Mouse (Mus musculus) heart, embryonic 13.5 days (tissue): ENCODE measurements around the gene Arhgef17. TPM values are rescaled to one million over a fixed set of nuclear protein-coding genes. Genes with fewer than 3 reads are reported as not detected.

Experiments used
- ATAC-seq: fragments of 200-750 bp; cut with Nextera tagmentation; 2 replicates; pipeline ENCODE4 v1.8.0; 2017; ENCODE audit warnings: moderate TSS enrichment; ENCODE audit not compliant: insufficient number of reproducible peaks, low FRiP score, low TSS enrichment; ENCODE audit errors: extremely low read depth
- H3K27ac ChIP-seq: fragments of 300-500 bp; sonication (generic); replicated peaks from 2 replicates; pipeline ENCODE4 v1.5.1; 2015; ENCODE audit warnings: moderate library complexity, mild to moderate bottlenecking, inconsistent platforms
- H3K27me3 ChIP-seq: fragments of 300-500 bp; sonication (generic); replicated peaks from 2 replicates; pipeline ENCODE4 v1.6.1; 2015; ENCODE audit warnings: mild to moderate bottlenecking, inconsistent platforms
- H3K36me3 ChIP-seq: fragments of 300-500 bp; sonication (generic); 2 replicates; pipeline ENCODE4 v1.6.1; 2015; ENCODE audit warnings: mild to moderate bottlenecking, inconsistent platforms
- H3K4me1 ChIP-seq: fragments of 300-500 bp; sonication (generic); 2 replicates; pipeline ENCODE4 v1.6.1; 2015; ENCODE audit warnings: inconsistent platforms
- H3K4me2 ChIP-seq: fragments of 300-500 bp; sonication (generic); 2 replicates; pipeline ENCODE4 v1.6.1; 2015; ENCODE audit warnings: inconsistent platforms, mild to moderate bottlenecking, moderate library complexity
- H3K4me3 ChIP-seq: fragments of 300-500 bp; sonication (generic); 2 replicates; pipeline ENCODE4 v1.5.1; 2015; ENCODE audit warnings: moderate library complexity, mild to moderate bottlenecking, inconsistent platforms
- H3K9ac ChIP-seq: fragments of 300-500 bp; sonication (generic); 2 replicates; pipeline ENCODE4 v1.6.1; 2015; ENCODE audit warnings: inconsistent platforms, mild to moderate bottlenecking, moderate library complexity
- H3K9me3 ChIP-seq: fragments of 300-500 bp; sonication (generic); 2 replicates; pipeline ENCODE4 v1.6.1; 2016; ENCODE audit warnings: inconsistent platforms
- WGBS: fragments of 180-500 bp; shearing (Covaris S2); methylation state at CpG from one replicate; pipeline ENCODE4 v1.1.7; 2015; ENCODE audit warnings: mixed read lengths; 5-methylcytosine and 5-hydroxymethylcytosine counted together
- polyA plus RNA-seq: library from polyadenylated mRNA; unstranded; fragments of >200 nt; fragmentation: Nextera tagmentation; extraction: Ambion mirVana; gene quantifications from 2 replicates; pipeline ENCODE4 v1.2.1, GENCODE M21; 2015

Arhgef17 gene
- polyA plus RNA-seq, 1 experiment from 2014 or later = 5.2 TPM

DNA sequence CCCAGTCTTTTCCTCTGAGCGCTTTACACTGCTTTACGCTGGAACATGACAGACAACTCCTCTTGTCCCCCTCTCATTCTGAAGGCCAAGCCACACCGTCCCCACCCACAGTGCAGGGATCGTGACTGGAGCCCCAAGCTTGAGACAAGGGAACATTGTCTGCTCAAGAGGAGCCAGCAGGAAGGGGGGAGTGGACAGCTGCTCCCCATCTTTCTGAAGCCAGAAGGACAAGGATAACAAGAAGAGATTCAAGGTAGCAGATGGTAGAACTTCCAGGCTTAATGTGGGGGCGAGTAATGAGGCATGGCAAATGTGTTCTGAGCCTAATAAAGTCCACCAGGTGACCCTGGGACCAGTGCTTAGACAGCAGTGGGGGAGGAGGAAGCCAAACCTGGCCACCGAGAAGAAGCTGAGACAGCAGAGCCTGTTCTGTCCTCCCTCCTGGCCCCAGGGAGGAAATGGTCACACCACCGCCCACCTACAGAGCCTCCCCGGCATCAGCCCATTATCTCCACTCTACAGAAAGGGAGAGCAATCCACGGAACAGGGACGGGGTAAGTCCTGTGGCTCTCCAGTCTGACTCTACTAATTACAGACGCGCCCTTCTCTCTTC, 5.5 kb downstream of the Arhgef17 start:
- 16% methylated on average over 12 of the region's 12 CpGs for WGBS
- peak overlapping the region; percentile 84 for H3K4me3 ChIP-seq
- H3K36me3 ChIP-seq = peaks cover 24% of the 10 kb centered on the region
- H3K27ac ChIP-seq = peak overlapping the region; percentile 70
- peak overlapping the region; percentile 83 for H3K4me2 ChIP-seq
- H3K9me3 ChIP-seq = no peaks in the 10 kb centered on the region
- H3K27me3 ChIP-seq = no peaks in the 10 kb centered on the region
- no peak for ATAC-seq
- peaks cover 91% of the 10 kb centered on the region for H3K4me1 ChIP-seq
- peak overlapping the region; percentile 97 for H3K9ac ChIP-seq

DNA sequence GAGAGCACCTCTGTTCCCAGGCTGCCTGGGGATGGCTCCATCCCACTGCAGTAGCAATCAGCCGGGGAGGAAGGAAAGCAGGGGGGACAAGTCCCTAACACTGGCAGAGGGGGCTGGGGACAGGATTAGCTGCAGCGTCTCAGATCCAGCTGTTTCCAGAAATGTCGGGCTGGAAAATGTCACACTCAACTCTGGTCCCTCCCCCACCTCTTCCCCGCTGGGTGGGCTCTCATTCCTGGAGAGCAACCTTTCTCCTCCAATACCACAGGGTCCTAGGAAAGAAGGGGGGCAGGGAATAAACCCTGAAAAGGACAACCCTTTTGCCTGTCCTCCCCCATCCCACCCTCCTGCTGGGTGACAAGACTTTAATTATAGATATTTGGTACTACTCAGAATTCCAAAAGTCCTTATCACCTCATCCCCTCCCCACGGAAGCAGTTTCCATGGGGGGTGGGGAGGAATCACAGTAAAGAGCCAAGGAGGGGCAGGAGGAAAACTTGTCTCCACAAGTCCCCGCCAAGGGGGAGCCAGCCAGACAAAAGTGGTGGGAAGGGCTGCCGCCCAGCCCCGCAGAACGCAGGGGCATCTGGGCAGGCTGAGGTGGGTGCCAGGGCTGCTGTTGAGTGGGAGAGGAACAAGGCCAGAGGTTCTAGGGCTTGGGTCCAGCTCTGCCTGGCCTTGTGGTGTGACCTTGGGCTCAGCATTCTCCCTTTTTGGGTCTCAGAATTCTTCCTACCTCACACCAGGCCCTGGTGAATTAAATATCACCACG, 7.0 kb downstream of the Arhgef17 start:
- H3K4me3 ChIP-seq = peak overlapping the region; percentile 84
- peak overlapping the region; percentile 83 for H3K4me2 ChIP-seq
- H3K27ac ChIP-seq = peak overlapping the region; percentile 70
- H3K9ac ChIP-seq = peak overlapping the region; percentile 97
- H3K27me3 ChIP-seq = no peaks in the 10 kb centered on the region
- H3K9me3 ChIP-seq = no peaks in the 10 kb centered on the region
- 17% methylated on average over 10 of the region's 10 CpGs for WGBS
- ATAC-seq = no peak
- peaks cover 99% of the 10 kb centered on the region for H3K4me1 ChIP-seq
- peaks cover 30% of the 10 kb centered on the region for H3K36me3 ChIP-seq

DNA sequence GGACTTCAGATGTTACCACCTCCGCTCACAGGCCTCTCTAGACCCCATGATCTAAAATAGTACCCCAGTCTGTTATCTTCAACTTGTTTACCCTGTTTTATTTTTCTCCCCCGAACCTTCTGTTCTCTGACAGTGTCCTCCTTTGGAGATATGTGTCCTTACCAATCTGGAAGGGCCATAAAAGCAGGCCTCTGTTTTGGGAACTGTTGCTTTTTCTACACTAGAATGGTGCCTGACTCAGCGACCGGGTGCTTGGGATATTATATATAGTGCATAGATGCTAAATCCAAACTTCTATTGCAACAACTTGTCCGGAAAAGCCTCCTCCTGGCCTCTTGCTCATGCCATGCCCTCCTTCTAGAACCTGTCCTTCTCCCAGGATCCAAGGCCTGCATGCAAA, 7.7 kb downstream of the Arhgef17 start:
- Histone ChIP-seq H3K27ac (peak overlapping the region; percentile 70), H3K9me3 (no peaks in the 10 kb centered on the region), H3K27me3 (no peaks in the 10 kb centered on the region), H3K4me3 (peak overlapping the region; percentile 84), H3K9ac (peak overlapping the region; percentile 97), H3K4me2 (peak overlapping the region; percentile 83), H3K4me1 (peaks cover 99% of the 10 kb centered on the region), H3K36me3 (peaks cover 30% of the 10 kb centered on the region)
- no peak for ATAC-seq
- 62% methylated on average over 5 of the region's 5 CpGs for WGBS

DNA sequence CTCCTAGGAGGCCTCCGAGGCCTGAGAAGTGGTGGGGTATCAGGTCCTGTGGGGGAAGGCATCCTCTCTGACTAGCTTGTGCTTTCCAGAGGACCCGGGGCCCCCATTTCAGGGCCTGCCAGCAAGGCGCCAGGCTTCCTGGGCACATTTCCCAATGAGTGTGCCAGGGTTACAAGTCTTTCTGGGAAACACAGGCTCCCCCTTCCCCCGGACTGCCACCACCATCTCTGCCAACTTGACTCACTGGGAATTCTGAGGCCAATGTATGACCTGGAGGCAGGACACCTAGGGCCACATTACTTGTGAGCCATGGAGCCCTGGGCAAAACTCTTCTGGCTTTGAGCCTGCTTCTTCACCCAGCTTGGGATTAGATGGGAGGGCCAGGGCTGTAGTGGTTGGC, 9.0 kb downstream of the Arhgef17 start:
- no peak overlapping the region for H3K4me3 ChIP-seq
- no peaks in the 10 kb centered on the region for H3K27me3 ChIP-seq
- H3K4me1 ChIP-seq = peaks cover 99% of the 10 kb centered on the region
- H3K27ac ChIP-seq = 0 out of 2 replicates have a peak overlapping the region, but pooled peaks have one; percentile 3
- H3K36me3 ChIP-seq = peaks cover 26% of the 10 kb centered on the region
- H3K9me3 ChIP-seq = no peaks in the 10 kb centered on the region
- no peak for ATAC-seq
- H3K9ac ChIP-seq = peak overlapping the region; percentile 69
- H3K4me2 ChIP-seq = no peak overlapping the region
- 81% methylated on average over 4 of the region's 4 CpGs for WGBS

DNA sequence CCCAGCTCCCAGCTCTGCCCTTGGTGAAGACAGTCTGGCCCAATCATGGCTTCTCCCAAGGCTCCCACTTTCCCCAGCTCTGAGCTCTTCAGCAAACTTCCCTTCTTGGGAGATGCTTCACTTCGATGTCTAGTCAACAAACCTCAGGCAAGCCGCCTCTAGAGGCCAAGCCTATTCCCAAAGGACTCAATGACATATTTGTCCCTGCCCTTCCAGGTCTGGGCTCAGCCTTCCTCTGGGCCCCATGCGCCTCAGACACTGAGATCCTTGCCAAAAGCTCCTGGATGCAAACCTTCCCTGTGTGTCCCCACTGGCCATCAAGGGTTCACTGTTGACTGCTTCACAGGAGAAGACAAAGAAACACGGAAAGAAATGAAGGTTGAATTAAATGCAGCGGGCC, 10.6 kb downstream of the Arhgef17 start:
- no peak overlapping the region for H3K27ac ChIP-seq
- H3K4me1 ChIP-seq = peaks cover 99% of the 10 kb centered on the region
- no peak overlapping the region for H3K4me2 ChIP-seq
- H3K36me3 ChIP-seq = peaks cover 34% of the 10 kb centered on the region
- no peak overlapping the region for H3K9ac ChIP-seq
- ATAC-seq = no peak
- H3K4me3 ChIP-seq = no peak overlapping the region
- H3K27me3 ChIP-seq = no peaks in the 10 kb centered on the region
- 76% methylated on average over 5 of the region's 5 CpGs for WGBS
- H3K9me3 ChIP-seq = no peaks in the 10 kb centered on the region

DNA sequence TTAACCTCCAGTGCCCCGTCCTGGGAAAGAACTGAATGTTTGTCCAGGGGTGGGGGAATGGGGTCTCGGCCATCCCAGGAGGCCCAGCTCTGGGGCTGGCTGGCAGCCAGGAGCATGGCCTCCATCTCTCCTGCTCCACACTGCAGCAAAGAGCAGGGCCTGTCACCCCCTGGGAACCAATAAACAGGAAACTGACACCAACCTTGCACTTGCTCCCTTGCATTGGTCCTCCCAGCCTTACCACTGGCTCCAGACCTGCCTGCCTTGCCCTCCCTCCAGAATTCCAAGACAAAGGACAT, 12.1 kb downstream of the Arhgef17 start:
- Histone ChIP-seq H3K4me3 (no peak overlapping the region), H3K4me1 (peaks cover 99% of the 10 kb centered on the region), H3K27me3 (no peaks in the 10 kb centered on the region), H3K36me3 (peaks cover 42% of the 10 kb centered on the region), H3K27ac (peak overlapping the region; percentile 84), H3K9ac (peak overlapping the region; percentile 51), H3K4me2 (peak overlapping the region; percentile 9), H3K9me3 (no peaks in the 10 kb centered on the region)
- WGBS = 2% methylated on average over 2 of the region's 2 CpGs
- no peak for ATAC-seq

DNA sequence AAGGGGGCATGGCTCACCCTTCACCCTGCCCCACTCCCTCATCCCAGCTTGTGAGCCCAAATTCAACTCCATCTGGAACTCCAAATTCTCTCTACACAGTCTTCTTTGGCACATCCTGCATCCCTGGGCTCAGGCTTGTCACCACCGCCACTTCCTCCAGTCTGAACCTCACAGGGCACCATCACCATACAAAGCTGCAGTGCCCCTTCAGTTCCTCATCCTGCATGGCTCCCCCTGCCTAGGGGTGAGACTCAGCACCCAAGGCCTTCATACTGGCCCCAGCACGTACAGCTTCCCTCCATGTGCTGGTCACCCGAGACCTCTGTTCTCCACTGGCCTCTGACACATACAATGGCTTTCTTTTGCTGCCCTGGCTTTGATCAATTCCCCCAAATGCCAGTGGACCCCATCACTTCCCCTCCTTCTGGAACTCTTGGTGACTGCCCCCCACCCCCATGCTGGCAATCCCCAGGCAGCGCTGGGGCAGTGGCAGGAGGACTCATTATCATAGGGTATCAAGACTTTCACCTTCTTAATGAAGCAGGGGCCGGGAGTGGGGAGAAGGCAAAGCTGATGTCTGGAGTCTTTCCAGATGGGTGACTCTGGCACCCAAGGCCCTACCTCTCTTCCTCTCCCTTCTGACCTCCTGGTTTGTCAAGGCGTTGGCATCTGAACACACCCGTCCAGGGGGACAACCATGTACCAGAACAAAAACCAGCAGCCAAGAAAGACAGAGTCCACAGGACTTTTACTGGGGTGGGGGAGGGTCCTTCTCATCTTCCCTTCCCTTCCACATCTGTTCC, 12.7 kb downstream of the Arhgef17 start:
- H3K9ac ChIP-seq = peak overlapping the region; percentile 74
- H3K4me2 ChIP-seq = peak overlapping the region; percentile 9
- H3K36me3 ChIP-seq = peaks cover 42% of the 10 kb centered on the region
- peak overlapping the region; percentile 84 for H3K27ac ChIP-seq
- 33% methylated on average over 7 of the region's 7 CpGs for WGBS
- H3K9me3 ChIP-seq = no peaks in the 10 kb centered on the region
- no peaks in the 10 kb centered on the region for H3K27me3 ChIP-seq
- peaks cover 99% of the 10 kb centered on the region for H3K4me1 ChIP-seq
- ATAC-seq = no peak
- no peak overlapping the region for H3K4me3 ChIP-seq

DNA sequence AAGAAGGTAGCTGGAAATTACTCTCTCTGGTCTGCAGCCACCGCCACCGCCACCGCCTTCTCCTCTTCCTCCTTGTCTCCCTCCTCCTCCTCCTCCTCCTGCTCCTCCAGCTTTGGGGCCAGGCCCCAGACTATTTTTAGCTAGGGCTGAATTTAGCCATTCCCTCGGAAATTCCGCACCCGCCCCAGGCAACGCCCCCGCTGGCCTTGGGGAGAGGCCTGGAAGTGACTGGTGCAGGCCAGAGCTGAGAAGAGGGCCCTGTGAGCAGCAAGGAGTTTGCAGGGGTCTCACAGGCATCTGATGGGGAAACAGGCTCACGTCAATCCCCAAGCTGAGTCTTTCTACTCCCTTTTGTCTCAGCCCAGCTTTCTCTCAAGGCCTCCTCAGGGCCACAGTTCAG, 13.7 kb downstream of the Arhgef17 start:
- no peak overlapping the region for H3K4me3 ChIP-seq
- peaks cover 99% of the 10 kb centered on the region for H3K4me1 ChIP-seq
- H3K9ac ChIP-seq = peak overlapping the region; percentile 74
- H3K27ac ChIP-seq = peak overlapping the region; percentile 84
- no peak; the same call in 1 of the 2 replicates for ATAC-seq
- H3K27me3 ChIP-seq = no peaks in the 10 kb centered on the region
- H3K4me2 ChIP-seq = peak overlapping the region; percentile 57
- no peaks in the 10 kb centered on the region for H3K9me3 ChIP-seq
- peaks cover 40% of the 10 kb centered on the region for H3K36me3 ChIP-seq
- 8% methylated on average over 9 of the region's 9 CpGs for WGBS

DNA sequence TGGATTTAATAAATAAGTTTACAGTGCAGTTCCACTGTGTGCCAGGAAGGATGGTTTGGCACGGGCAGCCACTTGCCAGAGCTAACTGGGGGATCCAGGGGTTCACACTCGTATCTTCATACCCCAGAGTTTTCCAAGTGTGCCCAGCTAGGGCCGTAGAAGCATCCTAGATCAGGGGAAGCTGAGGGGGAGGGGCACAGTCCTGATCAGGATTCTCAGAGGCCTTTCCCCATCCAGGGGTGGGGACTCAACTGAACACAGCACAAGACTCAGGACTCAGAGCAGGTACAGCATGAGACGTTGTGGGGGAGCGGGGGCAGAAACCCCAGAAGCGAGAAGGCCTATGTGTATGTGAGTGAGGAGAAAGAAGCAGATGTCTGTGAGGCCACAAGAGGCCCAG, 14.2 kb downstream of the Arhgef17 start:
- Histone ChIP-seq H3K36me3 (peaks cover 36% of the 10 kb centered on the region), H3K4me2 (peak overlapping the region; percentile 57), H3K27me3 (no peaks in the 10 kb centered on the region), H3K4me3 (no peak overlapping the region), H3K4me1 (peaks cover 98% of the 10 kb centered on the region), H3K9ac (peak overlapping the region; percentile 74), H3K9me3 (no peaks in the 10 kb centered on the region), H3K27ac (peak overlapping the region; percentile 84)
- no peak for ATAC-seq
- 36% methylated on average over 6 of the region's 6 CpGs for WGBS

DNA sequence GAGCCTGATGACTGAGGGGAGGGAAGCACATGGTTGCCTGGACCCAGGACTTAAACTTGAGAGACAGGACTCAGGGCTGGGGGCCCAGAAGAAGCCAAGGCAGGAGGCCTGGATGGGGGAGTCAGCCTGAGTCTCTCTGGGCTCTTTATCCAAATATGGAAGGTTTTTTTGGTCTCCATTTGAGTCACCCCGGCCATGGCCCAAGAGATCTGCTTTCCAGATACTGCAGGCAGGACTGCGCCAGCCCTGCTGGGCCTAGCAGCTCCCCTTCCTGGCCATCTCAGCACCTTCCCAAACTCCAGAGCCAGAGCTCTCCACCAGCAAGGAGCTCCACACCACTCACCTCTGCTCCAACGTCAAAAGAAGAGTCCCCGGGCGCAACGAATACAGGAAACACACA, 15.4 kb downstream of the Arhgef17 start:
- Histone ChIP-seq H3K27me3 (no peaks in the 10 kb centered on the region), H3K36me3 (peaks cover 24% of the 10 kb centered on the region), H3K9me3 (no peaks in the 10 kb centered on the region), H3K27ac (peak overlapping the region; percentile 84), H3K9ac (peak overlapping the region; percentile 59), H3K4me2 (no peak overlapping the region), H3K4me3 (no peak overlapping the region), H3K4me1 (peaks cover 98% of the 10 kb centered on the region)
- WGBS = 44% methylated on average over 6 of the region's 6 CpGs
- no peak for ATAC-seq

DNA sequence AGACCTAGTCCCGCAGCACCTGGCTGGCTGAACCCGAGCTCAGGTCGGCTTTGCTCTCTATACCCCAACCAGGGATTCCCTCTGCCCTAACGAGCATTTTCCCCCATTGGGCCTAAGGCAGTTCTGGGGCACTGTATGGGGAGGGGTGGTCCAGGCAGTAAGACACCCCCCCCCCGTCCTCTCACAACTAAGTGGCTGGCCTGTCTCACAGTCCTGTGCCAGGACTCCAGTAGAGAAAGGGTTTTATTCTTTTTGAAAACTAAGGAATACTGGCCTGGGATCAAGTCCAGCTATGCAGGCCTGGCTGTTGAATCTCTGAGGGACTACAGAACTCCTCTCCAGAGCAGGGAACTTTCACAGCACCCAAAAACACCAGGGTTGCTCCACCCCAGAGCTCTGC, 16.7 kb downstream of the Arhgef17 start:
- Histone ChIP-seq H3K4me1 (peaks cover 99% of the 10 kb centered on the region), H3K4me3 (no peak overlapping the region), H3K27me3 (no peaks in the 10 kb centered on the region), H3K9ac (peak overlapping the region; percentile 48), H3K9me3 (no peaks in the 10 kb centered on the region), H3K27ac (peak overlapping the region; percentile 84; the same call in 1 of the 2 replicates), H3K36me3 (peaks cover 17% of the 10 kb centered on the region), H3K4me2 (no peak overlapping the region)
- ATAC-seq = no peak
- 64% methylated on average over 5 of the region's 5 CpGs for WGBS
